In the genomic region with DNA sequence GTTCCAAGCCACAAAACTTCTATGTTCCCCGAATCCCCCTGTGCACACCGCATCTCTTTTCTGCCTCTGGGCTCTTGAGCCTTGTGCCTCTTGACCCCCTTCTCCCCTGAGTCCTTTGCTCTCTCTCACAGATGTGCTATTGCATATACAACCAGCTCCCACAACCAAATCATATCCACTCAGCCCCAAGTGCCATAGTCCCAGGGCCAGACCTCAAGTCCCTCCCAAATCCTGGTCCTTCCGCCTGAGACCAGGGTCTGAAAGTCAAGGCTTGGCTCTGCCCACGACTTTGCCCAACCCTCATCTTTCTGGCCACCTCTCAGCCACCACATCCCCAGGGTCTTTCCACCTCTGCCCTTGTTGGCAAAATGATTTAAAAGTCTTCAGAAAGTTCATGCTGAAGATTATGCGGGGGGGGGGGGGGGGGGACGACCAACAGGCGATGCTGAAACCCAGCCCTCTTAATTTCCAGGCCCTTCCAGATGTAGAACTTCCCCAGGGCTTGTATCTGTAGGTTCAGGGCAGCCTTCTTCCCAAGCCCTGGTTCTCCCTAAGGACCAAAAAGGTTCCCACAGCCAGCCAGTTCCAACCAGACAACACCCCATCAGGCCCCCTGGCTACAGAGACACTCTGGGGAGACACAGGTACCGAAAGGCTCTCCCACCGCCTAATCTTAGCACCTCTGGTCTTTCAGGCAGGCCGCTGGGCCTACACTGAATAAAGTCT, we compare ENCODE assay signal across 8 mouse cellular contexts. TPM values are rescaled to one million over a fixed set of nuclear protein-coding genes. Genes with fewer than 3 reads are reported as not detected.
DNase-seq lines count a peak whose midpoint lies in the region; ATAC-seq lines count a peak whose summit lies in the region.

No protein-coding gene starts in this region.

- peaks cover 14% of the 10 kb centered on the region for H3K4me1 ChIP-seq in neural tube, embryonic 11.5 days (ENCODE audit: control insufficient read depth, insufficient read depth, low read length)
- peaks cover 75% of the 10 kb centered on the region for H3K4me1 ChIP-seq in erythroblast, embryonic 14.5 days (ENCODE audit: control insufficient read depth)
- H3K4me1 ChIP-seq in intestine, embryonic 16.5 days (ENCODE audit: control insufficient read depth, insufficient read depth, low read length) = peaks cover 38% of the 10 kb centered on the region
- peaks cover 21% of the 10 kb centered on the region for H3K4me1 ChIP-seq in midbrain, embryonic 14.5 days (ENCODE audit: control insufficient read depth, insufficient read depth, low read length)

- no peak for DNase-seq in neural tube, embryonic 11.5 days (ENCODE audit: low spot score)
- DNase-seq in neural tube, embryonic 10.5 days (ENCODE audit: extremely low spot score, low spot score) = no peak
- DNase-seq in midbrain, embryonic 14.5 days = no peak
- no peak for DNase-seq in cerebellum, adult 9-11 months
- DNase-seq in gastrocnemius, adult 18-20 months (ENCODE audit: low spot score) = no peak

- H3K4me3 ChIP-seq in neural tube, embryonic 11.5 days (ENCODE audit: low read depth, low read length) = peak overlapping the region; percentile 86
- peak overlapping the region; percentile 86 for H3K4me3 ChIP-seq in erythroblast, embryonic 14.5 days (replicated peaks)
- peak overlapping the region; percentile 79 for H3K4me3 ChIP-seq in intestine, embryonic 16.5 days (ENCODE audit: low read length)
- H3K4me3 ChIP-seq in midbrain, embryonic 14.5 days (replicated peaks; ENCODE audit: low read depth, low read length) = peak overlapping the region; percentile 73

- H3K4me2 ChIP-seq in neural tube, embryonic 11.5 days (ENCODE audit: low read depth) = peak overlapping the region; percentile 94
- H3K4me2 ChIP-seq in intestine, embryonic 16.5 days (ENCODE audit: low read depth, low read length) = peak overlapping the region; percentile 81
- peak overlapping the region; percentile 90 for H3K4me2 ChIP-seq in midbrain, embryonic 14.5 days (ENCODE audit: low read length)

- peak overlapping the region; percentile 89 for H3K9ac ChIP-seq in neural tube, embryonic 11.5 days (ENCODE audit: low read length)
- H3K9ac ChIP-seq in intestine, embryonic 16.5 days (ENCODE audit: low read depth, low read length) = peak overlapping the region; percentile 90
- H3K9ac ChIP-seq in midbrain, embryonic 14.5 days (replicated peaks; ENCODE audit: low read length) = peak overlapping the region; percentile 87

- ATAC-seq in neural tube, embryonic 11.5 days (ENCODE audit: insufficient read depth, low FRiP score, low TSS enrichment) = no peak
- no peak for ATAC-seq in intestine, embryonic 16.5 days
- peak; percentile 6; the same call in 1 of the 2 replicates for ATAC-seq in midbrain, embryonic 14.5 days (ENCODE audit: low FRiP score, low TSS enrichment)
- ATAC-seq in granulocyte monocyte progenitor cell, adult 5-6 weeks (replicated peaks; ENCODE audit: poor library complexity, severe bottlenecking) = no peak

- WGBS in neural tube, embryonic 11.5 days = 15% methylated on average over 9 of the region's 10 CpGs
- 11% methylated on average over 9 of the region's 10 CpGs for WGBS in intestine, embryonic 16.5 days
- 11% methylated on average over 10 of the region's 10 CpGs for WGBS in midbrain, embryonic 14.5 days

- no peak overlapping the region for H3K27ac ChIP-seq in neural tube, embryonic 11.5 days (ENCODE audit: low read depth, low read length)
- H3K27ac ChIP-seq in intestine, embryonic 16.5 days (ENCODE audit: low read length) = peak overlapping the region; percentile 94
- H3K27ac ChIP-seq in midbrain, embryonic 14.5 days (replicated peaks; ENCODE audit: low read depth, low read length) = 0 out of 2 replicates have a peak overlapping the region, but pooled peaks have one; percentile 87

- no peaks in the 10 kb centered on the region for H3K27me3 ChIP-seq in neural tube, embryonic 11.5 days (ENCODE audit: control insufficient read depth, insufficient read depth, low read length)
- H3K27me3 ChIP-seq in erythroblast, embryonic 14.5 days (ENCODE audit: control insufficient read depth) = peaks cover 13% of the 10 kb centered on the region
- H3K27me3 ChIP-seq in intestine, embryonic 16.5 days (replicated peaks; ENCODE audit: control insufficient read depth, insufficient read depth, low read length) = no peaks in the 10 kb centered on the region
- H3K27me3 ChIP-seq in midbrain, embryonic 14.5 days (ENCODE audit: control insufficient read depth, insufficient read depth, low read length) = no peaks in the 10 kb centered on the region

- H3K36me3 ChIP-seq in neural tube, embryonic 11.5 days (ENCODE audit: control insufficient read depth, insufficient read depth, low read length) = 0 out of 2 replicates have a peak, but pooled peaks cover 6% of the 10 kb centered on the region
- H3K36me3 ChIP-seq in erythroblast, embryonic 14.5 days (ENCODE audit: control insufficient read depth) = peaks cover 37% of the 10 kb centered on the region
- H3K36me3 ChIP-seq in intestine, embryonic 16.5 days (ENCODE audit: control insufficient read depth, insufficient read depth, low read length) = peaks cover 5% of the 10 kb centered on the region; the same call in 1 of the 2 replicates
- H3K36me3 ChIP-seq in midbrain, embryonic 14.5 days (ENCODE audit: control insufficient read depth, insufficient read depth, low read length) = peaks cover 12% of the 10 kb centered on the region

- H3K9me3 ChIP-seq in neural tube, embryonic 11.5 days (ENCODE audit: control insufficient read depth, low read length) = no peaks in the 10 kb centered on the region
- H3K9me3 ChIP-seq in erythroblast, embryonic 14.5 days (ENCODE audit: control insufficient read depth, low read length) = peaks cover 11% of the 10 kb centered on the region
- no peaks in the 10 kb centered on the region for H3K9me3 ChIP-seq in intestine, embryonic 16.5 days (ENCODE audit: control insufficient read depth, low read length)
- H3K9me3 ChIP-seq in midbrain, embryonic 14.5 days (ENCODE audit: control insufficient read depth, low read length) = no peaks in the 10 kb centered on the region

RNA-seq across cellular contexts. Expression of a gene that starts 1.7 kb away (rescaled TPM):
- 11.4 and 12.7 TPM in 2 replicates for polyA plus RNA-seq in neural tube, embryonic 11.5 days (2014; fragmentation: Nextera tagmentation; extraction: Ambion mirVana)
- 1.6 TPM in 2 replicates for polyA plus RNA-seq in erythroblast, embryonic 14.5 days (2012)
- 17.1 and 18.8 TPM in 2 replicates for polyA plus RNA-seq in intestine, embryonic 16.5 days (2015; fragmentation: Nextera tagmentation; extraction: Ambion mirVana)
- 9.6 and 12.2 TPM in 2 replicates for polyA plus RNA-seq in midbrain, embryonic 14.5 days (2014; fragmentation: Nextera tagmentation; extraction: Ambion mirVana)
- 1.8 and 3.1 TPM in 2 replicates for total RNA-seq in granulocyte monocyte progenitor cell, adult 5-6 weeks (2014; fragmentation: Nextera tagmentation)
- total RNA-seq in granulocyte monocyte progenitor cell, adult 5-6 weeks (2017) = 2.1 and 2.9 TPM in 2 replicates
- 10 to 100 TPM; 14.3 to 17.9 TPM for total RNA-seq in gastrocnemius, adult 18-20 months (2021)

RNA-seq across cellular contexts. Expression of a gene that starts 22.4 kb away (rescaled TPM):
- polyA plus RNA-seq in neural tube, embryonic 11.5 days (2014; fragmentation: Nextera tagmentation; extraction: Ambion mirVana) = 57.4 and 58.4 TPM in 2 replicates
- not detected in 2 replicates for polyA plus RNA-seq in erythroblast, embryonic 14.5 days (2012)
- 20.3 and 22.8 TPM in 2 replicates for polyA plus RNA-seq in intestine, embryonic 16.5 days (2015; fragmentation: Nextera tagmentation; extraction: Ambion mirVana)
- polyA plus RNA-seq in midbrain, embryonic 14.5 days (2014; fragmentation: Nextera tagmentation; extraction: Ambion mirVana) = 130 and 136 TPM in 2 replicates
- total RNA-seq in granulocyte monocyte progenitor cell, adult 5-6 weeks (2014; fragmentation: Nextera tagmentation) = not detected in 2 replicates
- not detected in 2 replicates for total RNA-seq in granulocyte monocyte progenitor cell, adult 5-6 weeks (2017)
- under 1 TPM; 0.64 to 0.85 TPM for total RNA-seq in gastrocnemius, adult 18-20 months (2021)

RNA-seq across cellular contexts. Expression of a gene that starts 37.4 kb away (rescaled TPM):
- polyA plus RNA-seq in neural tube, embryonic 11.5 days (2014; fragmentation: Nextera tagmentation; extraction: Ambion mirVana) = not detected in 2 replicates
- not detected in 2 replicates for polyA plus RNA-seq in erythroblast, embryonic 14.5 days (2012)
- polyA plus RNA-seq in intestine, embryonic 16.5 days (2015; fragmentation: Nextera tagmentation; extraction: Ambion mirVana) = 0.43 TPM in 1 of 2 replicates, not detected in the other
- 0.58 TPM in 1 of 2 replicates, not detected in the other for polyA plus RNA-seq in midbrain, embryonic 14.5 days (2014; fragmentation: Nextera tagmentation; extraction: Ambion mirVana)
- not detected in 2 replicates for total RNA-seq in granulocyte monocyte progenitor cell, adult 5-6 weeks (2014; fragmentation: Nextera tagmentation)
- total RNA-seq in granulocyte monocyte progenitor cell, adult 5-6 weeks (2017) = not detected in 2 replicates
- total RNA-seq in gastrocnemius, adult 18-20 months (2021) = under 1 TPM in 1 of 2 experiments, not detected in 1; 0.91 TPM

RNA-seq across cellular contexts. Expression of a gene that starts 37.5 kb away (rescaled TPM):
- polyA plus RNA-seq in neural tube, embryonic 11.5 days (2014; fragmentation: Nextera tagmentation; extraction: Ambion mirVana) = 62.2 and 65.6 TPM in 2 replicates
- polyA plus RNA-seq in erythroblast, embryonic 14.5 days (2012) = 0.41 and 0.61 TPM in 2 replicates
- 41.2 and 43.7 TPM in 2 replicates for polyA plus RNA-seq in intestine, embryonic 16.5 days (2015; fragmentation: Nextera tagmentation; extraction: Ambion mirVana)
- 59.7 and 65.8 TPM in 2 replicates for polyA plus RNA-seq in midbrain, embryonic 14.5 days (2014; fragmentation: Nextera tagmentation; extraction: Ambion mirVana)
- total RNA-seq in granulocyte monocyte progenitor cell, adult 5-6 weeks (2014; fragmentation: Nextera tagmentation) = 53.4 and 57.0 TPM in 2 replicates
- 57.3 and 70.4 TPM in 2 replicates for total RNA-seq in granulocyte monocyte progenitor cell, adult 5-6 weeks (2017)
- 10 to 100 TPM; 21.1 to 24.3 TPM for total RNA-seq in gastrocnemius, adult 18-20 months (2021)

RNA-seq across cellular contexts. Expression of a gene that starts 54.5 kb away (rescaled TPM):
- polyA plus RNA-seq in neural tube, embryonic 11.5 days (2014; fragmentation: Nextera tagmentation; extraction: Ambion mirVana) = 19.5 and 24.1 TPM in 2 replicates
- polyA plus RNA-seq in erythroblast, embryonic 14.5 days (2012) = 7.9 and 8.4 TPM in 2 replicates
- polyA plus RNA-seq in intestine, embryonic 16.5 days (2015; fragmentation: Nextera tagmentation; extraction: Ambion mirVana) = 15.6 and 17.6 TPM in 2 replicates
- polyA plus RNA-seq in midbrain, embryonic 14.5 days (2014; fragmentation: Nextera tagmentation; extraction: Ambion mirVana) = 17.7 and 24.9 TPM in 2 replicates
- total RNA-seq in granulocyte monocyte progenitor cell, adult 5-6 weeks (2014; fragmentation: Nextera tagmentation) = 76.1 and 82.1 TPM in 2 replicates
- 79.5 and 103 TPM in 2 replicates for total RNA-seq in granulocyte monocyte progenitor cell, adult 5-6 weeks (2017)
- total RNA-seq in gastrocnemius, adult 18-20 months (2021) = 10 to 100 TPM; 65.7 to 83.1 TPM

Comparison
In these comparisons a context has a peak if more than half of its experiments do, and no peak if none do; other contexts are left out.
1. RNA of a gene that starts 22.4 kb away (polyA plus RNA-seq): 130 to 136 TPM in midbrain, embryonic 14.5 days, 57.4 to 58.4 TPM in neural tube, embryonic 11.5 days and 20.3 to 22.8 TPM in intestine, embryonic 16.5 days; not detected in erythroblast, embryonic 14.5 days; every median in the first group is over 10 times any median in the second.
2. Peak in every context shown above with its lines, with median percentiles within 50 percentile points of each other: H3K4me2 ChIP-seq, H3K4me3 ChIP-seq and H3K9ac ChIP-seq.